Mouse (Mus musculus) midbrain, embryonic 11.5 days (tissue): Measurements from ENCODE around the gene Arpc3. TPM values are rescaled to one million over a fixed set of nuclear protein-coding genes. Genes with fewer than 3 reads are reported as not detected.
A peak's percentile ranks its signal among the peaks of the same experiment; 100 is the strongest.

Source experiments
- ATAC-seq: fragments of 200-750 bp; cut with Nextera tagmentation; 2 replicates; pipeline ENCODE4 v1.8.0; 2017; ENCODE audit warnings: moderate TSS enrichment, moderate library complexity; ENCODE audit not compliant: low FRiP score
- DNase-seq: peaks from one replicate; pipeline ENCODE4 v3.0.0; 2015; ENCODE audit warnings: low spot score; ENCODE audit errors: missing footprints
- H3K27ac ChIP-seq: fragments of 300-500 bp; sonication (generic); 2 replicates; pipeline ENCODE4 v1.5.1; 2014; ENCODE audit warnings: low read depth, low read length
- H3K27me3 ChIP-seq: fragments of 300-500 bp; sonication (generic); 2 replicates; pipeline ENCODE4 v1.6.1; 2014; ENCODE audit warnings: mild to moderate bottlenecking, low read length, moderate library complexity, mixed read lengths; ENCODE audit not compliant: control insufficient read depth, insufficient read depth
- H3K36me3 ChIP-seq: fragments of 300-500 bp; sonication (generic); 2 replicates; pipeline ENCODE4 v1.6.1; 2014; ENCODE audit warnings: mild to moderate bottlenecking, low read length, moderate library complexity, mixed read lengths; ENCODE audit not compliant: control insufficient read depth, insufficient read depth
- H3K4me1 ChIP-seq: fragments of 300-500 bp; sonication (generic); 2 replicates; pipeline ENCODE4 v1.6.1; 2014; ENCODE audit warnings: low read length; ENCODE audit not compliant: control insufficient read depth, insufficient read depth
- H3K4me2 ChIP-seq: fragments of 300-500 bp; sonication (generic); 2 replicates; pipeline ENCODE4 v1.6.1; 2014; ENCODE audit warnings: mild to moderate bottlenecking, moderate library complexity
- H3K4me3 ChIP-seq: fragments of 300-500 bp; sonication (generic); 2 replicates; pipeline ENCODE4 v1.5.1; 2014; ENCODE audit warnings: low read depth, low read length
- H3K9ac ChIP-seq: fragments of 300-500 bp; sonication (generic); 2 replicates; pipeline ENCODE4 v1.6.1; 2014; ENCODE audit warnings: low read length
- H3K9me3 ChIP-seq: fragments of 300-500 bp; sonication (generic); 2 replicates; pipeline ENCODE4 v1.6.1; 2016; ENCODE audit warnings: low read length; ENCODE audit not compliant: control insufficient read depth
- WGBS: fragments of 180-500 bp; shearing (Covaris S2); extraction: QIAGEN DNeasy Blood & Tissue Kit; methylation state at CpG from one replicate; pipeline ENCODE4 v1.1.7; 2014; 5-methylcytosine and 5-hydroxymethylcytosine counted together
- polyA plus RNA-seq: library from polyadenylated mRNA; unstranded; fragments of >200 nt; fragmentation: Nextera tagmentation; extraction: Ambion mirVana; gene quantifications from 2 replicates; pipeline ENCODE4 v1.2.1, GENCODE M21; 2014

Arpc3 gene
- polyA plus RNA-seq, 1 experiment from 2014 or later: 65.3 TPM

GRCm38 (mm10) chr5:122440095-122440630, 48.5 kb downstream of the Arpc3 start:
- no peak for DNase-seq
- H3K27me3 ChIP-seq: no peaks in the 10 kb centered on the region
- no peaks in the 10 kb centered on the region for H3K9me3 ChIP-seq
- no peak overlapping the region for H3K4me3 ChIP-seq
- no peak overlapping the region for H3K27ac ChIP-seq
- H3K36me3 ChIP-seq: peaks cover 47% of the 10 kb centered on the region
- H3K4me2 ChIP-seq: no peak overlapping the region
- WGBS: 95% methylated on average over 12 of the region's 12 CpGs
- no peaks in the 10 kb centered on the region for H3K4me1 ChIP-seq
- ATAC-seq: no peak
- no peak overlapping the region for H3K9ac ChIP-seq

- ATAC-seq (no peak), DNase-seq (no peak)
- Histone ChIP-seq H3K9me3 (no peaks in the 10 kb centered on the region), H3K27me3 (no peaks in the 10 kb centered on the region), H3K9ac (no peak overlapping the region), H3K36me3 (peaks cover 24% of the 10 kb centered on the region), H3K27ac (no peak overlapping the region), H3K4me3 (no peak overlapping the region), H3K4me2 (no peak overlapping the region), H3K4me1 (no peaks in the 10 kb centered on the region)
- WGBS: 94% methylated on average over 10 of the region's 10 CpGs
Observed at GRCm38 (mm10) chr5:122444492-122444891, 52.8 kb downstream of the Arpc3 start.

GRCm38 (mm10) chr5:122445051-122445610, 53.5 kb downstream of the Arpc3 start:
- H3K4me3 ChIP-seq: no peak overlapping the region
- no peak overlapping the region for H3K9ac ChIP-seq
- 91% methylated on average over 11 of the region's 11 CpGs for WGBS
- DNase-seq (no peak), ATAC-seq (no peak)
- H3K27ac ChIP-seq: no peak overlapping the region
- no peak overlapping the region for H3K4me2 ChIP-seq
- peaks cover 17% of the 10 kb centered on the region for H3K36me3 ChIP-seq
- no peaks in the 10 kb centered on the region for H3K9me3 ChIP-seq
- no peaks in the 10 kb centered on the region for H3K27me3 ChIP-seq
- no peaks in the 10 kb centered on the region for H3K4me1 ChIP-seq

- Histone ChIP-seq H3K27ac (no peak overlapping the region), H3K4me1 (no peaks in the 10 kb centered on the region), H3K9ac (no peak overlapping the region), H3K36me3 (peaks cover 7% of the 10 kb centered on the region; the same call in 1 of the 2 replicates), H3K4me2 (no peak overlapping the region), H3K4me3 (no peak overlapping the region), H3K27me3 (no peaks in the 10 kb centered on the region), H3K9me3 (no peaks in the 10 kb centered on the region)
- no peak for DNase-seq
- ATAC-seq: no peak
- WGBS: 82% methylated on average over 8 of the region's 8 CpGs
Observed at GRCm38 (mm10) chr5:122447857-122448256, 56.2 kb downstream of the Arpc3 start.

- Histone ChIP-seq H3K4me1 (no peaks in the 10 kb centered on the region), H3K27ac (no peak overlapping the region), H3K9ac (no peak overlapping the region), H3K9me3 (no peaks in the 10 kb centered on the region), H3K4me2 (no peak overlapping the region), H3K27me3 (no peaks in the 10 kb centered on the region), H3K36me3 (peaks cover 8% of the 10 kb centered on the region; the same call in 1 of the 2 replicates), H3K4me3 (no peak overlapping the region)
- 86% methylated on average over 5 of the region's 5 CpGs for WGBS
- ATAC-seq: no peak
- DNase-seq: no peak
Observed at GRCm38 (mm10) chr5:122448869-122449268, 57.2 kb downstream of the Arpc3 start.

GRCm38 (mm10) chr5:122449946-122450345, 58.3 kb downstream of the Arpc3 start:
- WGBS: 45% methylated on average over 7 of the region's 7 CpGs
- no peaks in the 10 kb centered on the region for H3K9me3 ChIP-seq
- peak; percentile 35; the same call in 1 of the 2 replicates for ATAC-seq
- no peaks in the 10 kb centered on the region for H3K27me3 ChIP-seq
- no peak overlapping the region for H3K4me2 ChIP-seq
- no peak overlapping the region for H3K9ac ChIP-seq
- no peak overlapping the region for H3K4me3 ChIP-seq
- no peak overlapping the region for H3K27ac ChIP-seq
- peaks cover 11% of the 10 kb centered on the region; the same call in 1 of the 2 replicates for H3K36me3 ChIP-seq
- H3K4me1 ChIP-seq: no peaks in the 10 kb centered on the region
- DNase-seq: no peak

- H3K9me3 ChIP-seq: no peaks in the 10 kb centered on the region
- no peaks in the 10 kb centered on the region for H3K4me1 ChIP-seq
- H3K9ac ChIP-seq: no peak overlapping the region
- H3K4me2 ChIP-seq: no peak overlapping the region
- H3K36me3 ChIP-seq: peaks cover 20% of the 10 kb centered on the region
- ATAC-seq (no peak), DNase-seq (no peak)
- no peak overlapping the region for H3K27ac ChIP-seq
- H3K27me3 ChIP-seq: no peaks in the 10 kb centered on the region
- H3K4me3 ChIP-seq: no peak overlapping the region
- 74% methylated on average over 5 of the region's 5 CpGs for WGBS
Observed at GRCm38 (mm10) chr5:122450913-122451317, 59.2 kb downstream of the Arpc3 start.

GRCm38 (mm10) chr5:122451324-122451723, 59.6 kb downstream of the Arpc3 start:
- no peak overlapping the region for H3K9ac ChIP-seq
- H3K4me2 ChIP-seq: no peak overlapping the region
- no peak for ATAC-seq
- no peaks in the 10 kb centered on the region for H3K4me1 ChIP-seq
- no peaks in the 10 kb centered on the region for H3K9me3 ChIP-seq
- peaks cover 19% of the 10 kb centered on the region for H3K36me3 ChIP-seq
- no peaks in the 10 kb centered on the region for H3K27me3 ChIP-seq
- no peak overlapping the region for H3K27ac ChIP-seq
- DNase-seq: no peak
- 91% methylated on average over 5 of the region's 5 CpGs for WGBS
- H3K4me3 ChIP-seq: no peak overlapping the region

- peaks cover 21% of the 10 kb centered on the region for H3K36me3 ChIP-seq
Observed at GRCm38 (mm10) chr5:122452194-122452593, 60.5 kb downstream of the Arpc3 start.

More at GRCm38 (mm10) chr5:122452194-122452593, 60.5 kb downstream of the Arpc3 start:
- Histone ChIP-seq H3K9me3 (no peaks in the 10 kb centered on the region), H3K9ac (no peak overlapping the region), H3K4me2 (no peak overlapping the region), H3K27me3 (no peaks in the 10 kb centered on the region), H3K4me3 (no peak overlapping the region), H3K27ac (no peak overlapping the region), H3K4me1 (no peaks in the 10 kb centered on the region)
- WGBS: 82% methylated on average over 7 of the region's 7 CpGs
- no peak for DNase-seq
- ATAC-seq: no peak
